Mouse (Mus musculus) naive thymus-derived CD4-positive, alpha-beta T cell, adult 5 months (primary cell): ENCODE measurements around the gene Olfr800. TPM values are rescaled to one million over a fixed set of nuclear protein-coding genes. Genes with fewer than 3 reads are reported as not detected.

Experiments used
- polyA plus RNA-seq: library from polyadenylated mRNA; unstranded; fragments of 100-300 nt; shearing (Covaris generic); gene quantifications from one replicate; pipeline ENCODE4 v1.2.1, GENCODE M21; 2017

The Olfr800 gene
- not detected for polyA plus RNA-seq

GRCm38 (mm10) chr10:129657394-129657793 lies at the start of gene Olfr800:
Olfr800 (plus strand) TSS chr10:129657694.

GRCm38 (mm10) chr10:129612470-129612869 lies 45.0 kb upstream of the Olfr800 start, which contains the start of gene Olfr796:
Olfr796 (minus strand) TSS chr10:129612570.

GRCm38 (mm10) chr10:129627834-129628233 lies 29.7 kb upstream of the Olfr800 start, which contains the start of gene Olfr798:
Olfr798 (minus strand) TSS chr10:129627934.

GRCm38 (mm10) chr10:129637184-129637583 lies 20.3 kb upstream of the Olfr800 start, which contains the start of gene Olfr799:
Olfr799 (plus strand) TSS chr10:129637484.

GRCm38 (mm10) chr10:129673765-129674164 lies 16.3 kb downstream of the Olfr800 start, which contains the start of gene Olfr801:
Olfr801 (minus strand) TSS chr10:129673865.

GRCm38 (mm10) chr10:129688069-129688468 lies 30.6 kb downstream of the Olfr800 start, which contains the start of gene Olfr802:
Olfr802 (minus strand) TSS chr10:129688169.

GRCm38 (mm10) chr10:129694186-129694585 lies 36.7 kb downstream of the Olfr800 start, which contains the start of gene Olfr803:
Olfr803 (minus strand) TSS chr10:129694286.

GRCm38 (mm10) chr10:129702910-129703309 lies 45.4 kb downstream of the Olfr800 start, which contains the start of gene Olfr804:
Olfr804 (plus strand) TSS chr10:129703210.

Other genes with a start within 250 kb of the Olfr800 start
- gene Olfr786, start 230.4 kb upstream of the Olfr800 start, polyA plus RNA-seq: not detected
- gene Olfr787, start 195.8 kb upstream of the Olfr800 start, polyA plus RNA-seq: 0.34 TPM
- gene Olfr788, start 186.7 kb upstream of the Olfr800 start, polyA plus RNA-seq: not detected
- gene Olfr789, start 172.9 kb upstream of the Olfr800 start, polyA plus RNA-seq: not detected
- gene Olfr790, start 159.2 kb upstream of the Olfr800 start, polyA plus RNA-seq: not detected
- not detected for gene Olfr791, start 135.9 kb upstream of the Olfr800 start, polyA plus RNA-seq
- not detected for gene Olfr792, start 118.5 kb upstream of the Olfr800 start, polyA plus RNA-seq
- not detected for gene Olfr794, start 90.0 kb upstream of the Olfr800 start, polyA plus RNA-seq
- not detected for gene Olfr796, start 45.1 kb upstream of the Olfr800 start, polyA plus RNA-seq
- gene Olfr798, start 29.8 kb upstream of the Olfr800 start, polyA plus RNA-seq: 0.16 TPM
- gene Olfr799, start 20.2 kb upstream of the Olfr800 start, polyA plus RNA-seq: not detected
- gene Olfr801, start 16.2 kb downstream of the Olfr800 start, polyA plus RNA-seq: not detected
- not detected for gene Olfr802, start 30.5 kb downstream of the Olfr800 start, polyA plus RNA-seq
- not detected for gene Olfr803, start 36.6 kb downstream of the Olfr800 start, polyA plus RNA-seq
- gene Olfr804, start 45.5 kb downstream of the Olfr800 start, polyA plus RNA-seq: not detected
- not detected for gene Olfr805, start 71.7 kb downstream of the Olfr800 start, polyA plus RNA-seq
- gene Olfr806, start 84.2 kb downstream of the Olfr800 start, polyA plus RNA-seq: not detected
- gene Olfr807, start 100.1 kb downstream of the Olfr800 start, polyA plus RNA-seq: not detected
- gene Olfr808, start 107.8 kb downstream of the Olfr800 start, polyA plus RNA-seq: not detected
- not detected for gene Olfr809, start 116.9 kb downstream of the Olfr800 start, polyA plus RNA-seq
- not detected for gene Olfr810, start 137.2 kb downstream of the Olfr800 start, polyA plus RNA-seq
- gene Olfr811, start 146.7 kb downstream of the Olfr800 start, polyA plus RNA-seq: not detected
- 0.56 TPM for gene Olfr812, start 188.4 kb downstream of the Olfr800 start, polyA plus RNA-seq
- not detected for gene Olfr813, start 197.7 kb downstream of the Olfr800 start, polyA plus RNA-seq
- gene Olfr814, start 222.2 kb downstream of the Olfr800 start, polyA plus RNA-seq: 0.09 TPM
- gene Olfr815, start 248.2 kb downstream of the Olfr800 start, polyA plus RNA-seq: not detected